21 mouse cellular contexts compared by ENCODE assay signal in the genomic region with DNA sequence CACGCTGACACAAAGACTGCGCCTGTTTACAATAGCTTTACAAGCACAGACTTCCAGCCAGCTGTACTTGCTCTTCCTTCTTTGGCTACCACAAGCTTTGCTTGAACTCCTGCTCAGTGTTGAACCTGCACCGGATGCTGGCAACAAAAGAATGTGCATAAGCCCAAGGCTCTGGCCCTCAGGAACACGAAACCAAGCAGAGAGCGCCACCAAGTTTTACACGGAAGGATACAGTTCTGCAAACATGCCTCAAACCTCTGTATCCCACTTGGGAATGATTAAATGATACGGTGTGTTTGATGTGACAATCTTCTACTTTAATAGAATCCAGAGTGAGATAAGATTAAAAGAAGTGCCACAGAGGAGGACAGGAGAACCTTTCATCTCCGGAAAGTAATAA. TPM values are rescaled to one million over a fixed set of nuclear protein-coding genes. Genes with fewer than 3 reads are reported as not detected.
A peak's percentile ranks its signal among the peaks of the same experiment; 100 is the strongest.
DNase-seq lines count a peak whose midpoint lies in the region; ATAC-seq and TF ChIP-seq lines count a peak whose summit lies in the region.
"Had no signal": no experiment of that assay in that cellular context is flagged by ENCODE, and none has a peak within 500 bp of the region (broad histone marks: within the 10 kb centered on the region; RNA-seq: fewer than 3 reads in every experiment).

No protein-coding gene starts in this region.

- no peak overlapping the region for H3K27ac ChIP-seq in kidney, embryonic 16.5 days (ENCODE audit: low read length)
- peak overlapping the region; percentile 62; the same call in 1 of the 2 replicates for H3K27ac ChIP-seq in thymus, adult 2 months (ENCODE audit: control insufficient read depth, insufficient read depth, low read length)
- H3K27ac ChIP-seq in intestine, postnatal 0 days (ENCODE audit: low read depth, low read length): no peak overlapping the region
- H3K27ac ChIP-seq in midbrain, postnatal 0 days (ENCODE audit: low read depth, low read length): no peak overlapping the region
- H3K27ac ChIP-seq: embryonic facial prominence, embryonic 13.5 days; stomach, embryonic 15.5 days had no signal

- H3K27me3 ChIP-seq in kidney, embryonic 16.5 days (ENCODE audit: insufficient read depth, low read length): no peaks in the 10 kb centered on the region
- no peaks in the 10 kb centered on the region for H3K27me3 ChIP-seq in thymus, adult 2 months (ENCODE audit: control insufficient read depth, insufficient read depth, low read length)
- H3K27me3 ChIP-seq in intestine, postnatal 0 days (replicated peaks; ENCODE audit: control insufficient read depth, insufficient read depth, low read length): no peaks in the 10 kb centered on the region
- H3K27me3 ChIP-seq in midbrain, postnatal 0 days (ENCODE audit: insufficient read depth, low read length): no peaks in the 10 kb centered on the region
- H3K27me3 ChIP-seq: embryonic facial prominence, embryonic 13.5 days; Patski; stomach, embryonic 15.5 days had no signal

- H3K4me3 ChIP-seq in kidney, embryonic 16.5 days (ENCODE audit: low read length): no peak overlapping the region
- H3K4me3 ChIP-seq in thymus, adult 2 months (ENCODE audit: control insufficient read depth, insufficient read depth, low read length): no peak overlapping the region
- no peak overlapping the region for H3K4me3 ChIP-seq in intestine, postnatal 0 days (ENCODE audit: low read depth, low read length)
- H3K4me3 ChIP-seq in midbrain, postnatal 0 days (ENCODE audit: low read depth, low read length): no peak overlapping the region
- H3K4me3 ChIP-seq: embryonic facial prominence, embryonic 13.5 days; heart, embryonic 12.5 days; stomach, embryonic 15.5 days had no signal

- no peaks in the 10 kb centered on the region for H3K36me3 ChIP-seq in kidney, embryonic 16.5 days (ENCODE audit: insufficient read depth, low read length)
- no peaks in the 10 kb centered on the region for H3K36me3 ChIP-seq in thymus, adult 2 months (ENCODE audit: control insufficient read depth, insufficient read depth, low read length)
- H3K36me3 ChIP-seq in intestine, postnatal 0 days (ENCODE audit: control insufficient read depth, insufficient read depth): no peaks in the 10 kb centered on the region
- H3K36me3 ChIP-seq in midbrain, postnatal 0 days (ENCODE audit: insufficient read depth, low read length): peaks cover 5% of the 10 kb centered on the region; the same call in 1 of the 2 replicates
- H3K36me3 ChIP-seq: embryonic facial prominence, embryonic 13.5 days; heart, embryonic 12.5 days; stomach, embryonic 15.5 days had no signal

- no peaks in the 10 kb centered on the region for H3K4me1 ChIP-seq in kidney, embryonic 16.5 days (ENCODE audit: insufficient read depth, low read length)
- peaks cover 6% of the 10 kb centered on the region for H3K4me1 ChIP-seq in thymus, adult 2 months (replicated peaks; ENCODE audit: control insufficient read depth, insufficient read depth, low read length)
- no peaks in the 10 kb centered on the region for H3K4me1 ChIP-seq in intestine, postnatal 0 days (replicated peaks; ENCODE audit: control insufficient read depth, insufficient read depth, low read length)
- H3K4me1 ChIP-seq in midbrain, postnatal 0 days (ENCODE audit: insufficient read depth, low read length): no peaks in the 10 kb centered on the region
- H3K4me1 ChIP-seq: embryonic facial prominence, embryonic 13.5 days; stomach, embryonic 15.5 days had no signal

- no peak overlapping the region for H3K9ac ChIP-seq in kidney, embryonic 16.5 days (replicated peaks; ENCODE audit: low read length)
- H3K9ac ChIP-seq in intestine, postnatal 0 days (ENCODE audit: low read depth, low read length): no peak overlapping the region
- no peak overlapping the region for H3K9ac ChIP-seq in midbrain, postnatal 0 days (replicated peaks; ENCODE audit: low read length, poor library complexity, severe bottlenecking)
- H3K9ac ChIP-seq: embryonic facial prominence, embryonic 13.5 days; heart, embryonic 12.5 days; stomach, embryonic 15.5 days had no signal

- no peak for ATAC-seq in kidney, embryonic 16.5 days (ENCODE audit: low FRiP score, low TSS enrichment)
- ATAC-seq in intestine, postnatal 0 days: no peak
- ATAC-seq in midbrain, postnatal 0 days (ENCODE audit: low FRiP score): peak; percentile 24; the same call in 1 of the 2 replicates
- ATAC-seq: activated CD4-positive, CD25-positive, alpha-beta regulatory T cell, adult 4 months; hindbrain, embryonic 16.5 days; Patski had no signal

- H3K4me2 ChIP-seq in kidney, embryonic 16.5 days (replicated peaks; ENCODE audit: low read depth, low read length): no peak overlapping the region
- H3K4me2 ChIP-seq in intestine, postnatal 0 days (replicated peaks; ENCODE audit: low read depth): no peak overlapping the region
- no peak overlapping the region for H3K4me2 ChIP-seq in midbrain, postnatal 0 days (ENCODE audit: low read depth, low read length, poor library complexity, severe bottlenecking)
- H3K4me2 ChIP-seq: embryonic facial prominence, embryonic 13.5 days; heart, embryonic 12.5 days; stomach, embryonic 15.5 days had no signal

- 79% methylated on average over 8 of the region's 8 CpGs for WGBS in kidney, embryonic 16.5 days
- WGBS in thymus, adult 2 months: 80% methylated on average over 8 of the region's 8 CpGs
- 34% methylated on average over 8 of the region's 8 CpGs for WGBS in intestine, postnatal 0 days
- 63% methylated on average over 8 of the region's 8 CpGs for WGBS in midbrain, postnatal 0 days

- TF ChIP-seq POLR2A in thymus, adult 2 months (IDR thresholded peaks at IDR 0.05; ENCODE audit: control insufficient read depth, extremely low read depth, insufficient read depth, low read length, poor library complexity): no peak

- H3K9me3 ChIP-seq in kidney, embryonic 16.5 days (ENCODE audit: low read length): no peaks in the 10 kb centered on the region
- no peaks in the 10 kb centered on the region for H3K9me3 ChIP-seq in intestine, postnatal 0 days (ENCODE audit: control insufficient read depth)
- no peaks in the 10 kb centered on the region for H3K9me3 ChIP-seq in midbrain, postnatal 0 days (ENCODE audit: low read length)
- H3K9me3 ChIP-seq: embryonic facial prominence, embryonic 13.5 days; heart, embryonic 12.5 days; stomach, embryonic 15.5 days had no signal

- no peak for TF ChIP-seq CTCF in thymus, adult 2 months (IDR thresholded peaks at IDR 0.05; ENCODE audit: borderline replicate concordance, control insufficient read depth, extremely low read depth, insufficient read depth, low read length, poor library complexity)
- TF ChIP-seq CTCF in intestine, postnatal 0 days (IDR thresholded peaks at IDR 0.05; ENCODE audit: low read depth): peak; percentile 43
- TF ChIP-seq CTCF in midbrain, postnatal 0 days (IDR thresholded peaks at IDR 0.05): peak; percentile 56

- DNase-seq in kidney, adult 9 months: peak; percentile 26
- DNase-seq in thymus, adult 2 months: peak; percentile 6
- DNase-seq in thymus, postnatal 25 days: no peak
- DNase-seq in midbrain, postnatal 0 days (ENCODE audit: low spot score): peak; percentile 38
- DNase-seq in left cerebral cortex, adult 8-10 months (ENCODE audit: low spot score in 2 of 2): no peak
- DNase-seq in layer of hippocampus, adult 8-10 months (ENCODE audit: low spot score in 2 of 2): no peak
- DNase-seq: adrenal gland, postnatal 25 days; cerebellum, adult 9-10 months; gastrocnemius, postnatal 14 days; heart, postnatal 36 days; layer of hippocampus, adult 9-11 months; lung, adult 18-20 months; right cerebral cortex, postnatal 14 days had no signal

RNA-seq across cellular contexts. Expression of a gene that starts 24.3 kb away (rescaled TPM):
- 37.9 and 39.3 TPM in 2 replicates for polyA plus RNA-seq in kidney, embryonic 16.5 days (2015; fragmentation: Nextera tagmentation; extraction: Ambion mirVana)
- 33.5 and 50.2 TPM in 2 replicates for polyA plus RNA-seq in thymus, adult 2 months (2012; rRNA removed)
- polyA plus RNA-seq in intestine, postnatal 0 days (2015; fragmentation: Nextera tagmentation; extraction: Ambion mirVana): 11.4 and 12.8 TPM in 2 replicates
- 23.0 and 28.7 TPM in 2 replicates for total RNA-seq in midbrain, postnatal 0 days (2014; rRNA removed)
- 16.5 TPM in 2 replicates for polyA plus RNA-seq in midbrain, postnatal 0 days (2015; fragmentation: Nextera tagmentation; extraction: Ambion mirVana)
- total RNA-seq in left cerebral cortex, adult 8-10 months (2022): 10 to 100 TPM; 12.9 to 14.6 (median 13.5) TPM
- total RNA-seq in layer of hippocampus, adult 8-10 months (2022): 10 to 100 TPM; 12.6 to 13.5 (median 13.1) TPM

RNA-seq across cellular contexts. Expression of a gene that starts 41.4 kb away (rescaled TPM):
- polyA plus RNA-seq in kidney, embryonic 16.5 days (2015; fragmentation: Nextera tagmentation; extraction: Ambion mirVana): 1.3 and 1.5 TPM in 2 replicates
- polyA plus RNA-seq in thymus, adult 2 months (2012; rRNA removed): 5.5 TPM in 2 replicates
- polyA plus RNA-seq in intestine, postnatal 0 days (2015; fragmentation: Nextera tagmentation; extraction: Ambion mirVana): 1.5 and 2.3 TPM in 2 replicates
- 7.2 and 7.7 TPM in 2 replicates for total RNA-seq in midbrain, postnatal 0 days (2014; rRNA removed)
- polyA plus RNA-seq in midbrain, postnatal 0 days (2015; fragmentation: Nextera tagmentation; extraction: Ambion mirVana): 3.3 and 3.7 TPM in 2 replicates
- 10 to 100 TPM; 88.1 to 95.4 (median 93.2) TPM for total RNA-seq in left cerebral cortex, adult 8-10 months (2022)
- total RNA-seq in layer of hippocampus, adult 8-10 months (2022): 10 to 100 TPM; 69.6 to 79.1 (median 72.2) TPM

Comparison
In these comparisons a context has a peak if more than half of its experiments do, and no peak if none do; other contexts are left out.
1. DNase-seq: peak in kidney, adult 9 months (single experiment), thymus, adult 2 months (single experiment) and midbrain, postnatal 0 days (single experiment); none in thymus, postnatal 25 days (single experiment), left cerebral cortex, adult 8-10 months (0 of 2) and layer of hippocampus, adult 8-10 months (0 of 2).